Mouse (Mus musculus): ENCODE data around the gene Met.

DNA sequence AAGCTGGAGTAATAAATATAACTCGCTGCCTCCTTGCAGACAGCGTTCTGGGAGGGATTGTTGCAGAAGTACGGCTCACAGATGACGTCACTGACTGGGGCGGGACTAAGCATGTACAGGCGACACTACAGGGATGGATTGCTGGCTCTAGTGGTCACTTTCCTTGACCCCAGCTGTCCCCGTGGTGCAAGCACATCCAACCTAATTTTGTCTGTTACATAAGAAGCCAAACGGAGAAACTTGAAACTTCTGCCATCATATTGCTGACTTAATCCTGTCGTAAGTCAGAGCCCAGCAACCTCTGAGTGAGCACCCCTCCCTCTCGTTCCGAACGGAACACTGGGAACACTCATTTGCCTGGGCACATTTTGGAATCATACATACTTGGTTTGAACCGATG, 120.4 kb downstream of the Met start:
- TF ChIP-seq POLR2A (IDR thresholded peaks at IDR 0.05; ENCODE audit: control insufficient read depth, extremely low read depth, insufficient read depth, low read length, poor library complexity) (no peak), CTCF (IDR thresholded peaks at IDR 0.05; ENCODE audit: borderline replicate concordance, control insufficient read depth, extremely low read depth, insufficient read depth, low read length, poor library complexity) (no peak)

Measured in thymus, adult 2 months (tissue).